Comparison of ENCODE assay signal across 20 mouse cellular contexts in the genomic region with DNA sequence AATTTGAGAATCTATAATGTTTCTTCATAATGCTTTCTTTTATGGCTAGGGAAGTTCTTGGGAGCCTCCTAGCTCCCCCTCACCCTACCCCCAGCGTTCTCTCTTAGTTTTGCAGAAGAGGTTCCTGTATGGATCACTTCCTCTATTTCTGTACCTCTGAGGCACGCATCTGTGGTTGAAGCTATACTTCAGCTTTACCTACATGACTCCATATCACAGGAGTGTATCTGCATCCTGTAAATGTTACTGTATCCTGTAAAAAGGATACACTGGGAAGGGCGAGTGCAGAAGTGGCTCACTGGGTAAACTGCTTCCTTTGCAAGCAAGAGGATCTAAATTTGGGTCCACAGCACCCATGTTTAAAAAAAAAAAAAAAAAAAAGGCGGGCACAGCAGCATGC. TPM values are rescaled to one million over a fixed set of nuclear protein-coding genes. Genes with fewer than 3 reads are reported as not detected.
A peak's percentile ranks its signal among the peaks of the same experiment; 100 is the strongest.
DNase-seq lines count a peak whose midpoint lies in the region; ATAC-seq lines count a peak whose summit lies in the region.
"Had no signal": no experiment of that assay in that cellular context is flagged by ENCODE, and none has a peak within 500 bp of the region (broad histone marks: within the 10 kb centered on the region; RNA-seq: fewer than 3 reads in every experiment).

No protein-coding gene starts in this region.

- peak; percentile 84 for ATAC-seq in common myeloid progenitor, adult 5-6 weeks (replicated peaks; ENCODE audit: low read depth, poor library complexity, severe bottlenecking)
- ATAC-seq in monocyte, adult 5-6 weeks (replicated peaks; ENCODE audit: insufficient number of reproducible peaks, low FRiP score, low TSS enrichment, poor library complexity, severe bottlenecking), result peak; percentile 56
- ATAC-seq: forebrain, embryonic 15.5 days; hindbrain, postnatal 0 days; intestine, postnatal 0 days had no signal

- intact Hi-C loops in heart, postnatal 14 days (cut with DNase I), result no loop called here

- DNase-seq in heart, adult 18-20 months, result peak; percentile 4
- DNase-seq in heart, postnatal 14 days, result no peak
- DNase-seq in A20 (ENCODE audit: low read depth, low spot score), result peak; percentile 63
- DNase-seq in cerebellum, adult 9-10 months, result no peak
- no peak for DNase-seq in thymus, postnatal 14 days
- no peak for DNase-seq in testis, postnatal 14 days (ENCODE audit: low spot score)
- DNase-seq: adrenal gland, postnatal 10 days; cerebellum, adult 2 months; gastrocnemius, postnatal 10 days; heart, postnatal 4 days; kidney, postnatal 25 days; lung, embryonic 14.5 days; lung, postnatal 4 days; right cerebral cortex, postnatal 14 days; thymus, adult 2 months had no signal

RNA-seq across cellular contexts. Expression of gene Rab39, which starts 5.5 kb away (rescaled TPM):
- total RNA-seq in heart, adult 18-20 months (2021), result under 1 TPM; 0.23 to 0.25 TPM
- under 1 TPM; 0.12 to 0.17 TPM for total RNA-seq in heart, postnatal 14 days (2021)
- total RNA-seq in common myeloid progenitor, adult 5-6 weeks (2017), result 0.55 TPM in 1 of 2 replicates, not detected in the other
- total RNA-seq in monocyte, adult 5-6 weeks (2017), result 5.1 to 9.4 TPM (median 8.1 TPM) in 3 replicates

RNA-seq across cellular contexts. Expression of gene Cul5, which starts 30.7 kb away (rescaled TPM):
- 10 to 100 TPM; 48.4 to 48.6 TPM for total RNA-seq in heart, adult 18-20 months (2021)
- total RNA-seq in heart, postnatal 14 days (2021), result 10 to 100 TPM; 45.3 TPM
- total RNA-seq in common myeloid progenitor, adult 5-6 weeks (2017), result 62.7 and 67.6 TPM in 2 replicates
- total RNA-seq in monocyte, adult 5-6 weeks (2017), result 42.6 to 51.6 TPM (median 49.2 TPM) in 3 replicates

Comparison
In these comparisons a context has a peak if more than half of its experiments do, and no peak if none do; other contexts are left out.
1. DNase-seq: peak in heart, adult 18-20 months (2 of 2) and A20 (single experiment); none in heart, postnatal 14 days (0 of 2), cerebellum, adult 9-10 months (single experiment), thymus, postnatal 14 days (single experiment) and testis, postnatal 14 days (single experiment).